Mouse (Mus musculus): ENCODE data around the gene Map4k1. TPM values are rescaled to one million over a fixed set of nuclear protein-coding genes. Genes with fewer than 3 reads are reported as not detected.
"Not testable (repeated sequence)": the region's sequence is repeated elsewhere in the genome, so short reads cannot be mapped to it uniquely, and the experiment has no call there.

Map4k1 gene
- polyA plus RNA-seq, 2 experiments from 2014 or later = 93.7 to 171 TPM

DNA sequence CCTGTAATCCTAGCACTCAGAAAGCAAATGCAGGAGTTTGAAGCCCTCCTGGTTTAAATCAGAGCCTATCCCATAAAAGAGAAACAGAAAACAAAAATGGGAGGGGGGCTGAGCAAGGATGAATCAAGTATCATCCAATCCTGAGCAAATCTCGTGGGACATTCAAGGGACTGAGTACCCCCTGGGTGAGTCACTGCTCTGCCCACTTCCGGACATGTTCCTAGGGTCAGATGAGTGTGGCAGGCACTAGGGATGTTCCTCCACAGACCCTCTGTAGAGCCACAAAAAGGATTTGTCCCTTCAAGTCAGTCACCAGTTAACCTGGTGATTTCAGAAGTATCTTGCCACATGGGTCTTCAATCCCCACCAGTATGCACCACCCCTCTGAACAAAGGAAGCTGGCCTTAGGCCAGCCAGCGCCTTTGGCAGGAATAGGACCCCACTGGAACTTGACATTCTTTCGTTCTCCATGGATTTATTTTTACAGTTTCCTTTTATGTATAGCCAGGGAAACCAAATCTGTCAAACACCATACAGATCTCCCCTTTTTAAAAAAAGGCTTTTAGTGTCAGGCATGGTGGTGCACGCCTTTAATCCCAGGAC, 26.5 kb upstream of the Map4k1 start:
- ATAC-seq = no peak

DNA sequence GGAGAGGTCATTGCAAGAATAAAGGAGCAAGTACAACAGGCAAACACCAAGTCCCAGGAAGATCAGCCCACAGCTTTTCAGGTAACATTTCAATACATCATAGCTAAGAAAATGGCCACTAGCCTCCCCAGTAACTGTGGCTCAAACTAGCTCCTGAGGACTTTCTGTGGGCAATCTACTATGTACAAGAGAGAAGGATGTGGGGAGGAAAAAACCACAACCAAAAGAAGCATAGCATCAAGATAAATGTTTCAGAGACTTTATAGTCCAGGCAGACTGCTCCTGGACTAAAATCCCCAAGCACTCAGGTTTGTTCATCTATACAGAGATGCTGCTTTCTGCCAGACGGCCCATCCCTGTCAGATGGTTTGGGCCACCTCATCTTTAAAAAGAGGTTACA, 25.6 kb upstream of the Map4k1 start:
- ATAC-seq = peak; percentile 41

DNA sequence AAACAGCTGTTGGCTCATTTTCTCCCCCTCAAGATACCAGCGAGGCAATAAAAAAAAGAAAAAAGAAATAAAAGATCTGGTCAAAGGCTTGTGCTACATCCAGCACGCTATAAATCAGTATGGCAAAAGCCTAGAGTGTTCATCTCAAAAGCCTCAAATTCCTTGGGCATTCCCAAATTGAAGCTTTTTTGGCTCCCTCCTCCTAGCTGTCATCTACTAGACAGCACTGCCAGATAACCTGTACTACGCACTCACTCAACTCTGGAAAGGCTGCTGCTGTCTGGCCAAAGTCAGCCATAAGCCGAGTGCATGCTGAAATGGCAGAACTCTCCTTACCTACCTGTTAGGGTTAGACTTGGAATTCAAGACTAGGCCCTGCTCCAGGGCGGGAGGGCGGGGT, 24.6 kb upstream of the Map4k1 start:
- ATAC-seq = no peak

DNA sequence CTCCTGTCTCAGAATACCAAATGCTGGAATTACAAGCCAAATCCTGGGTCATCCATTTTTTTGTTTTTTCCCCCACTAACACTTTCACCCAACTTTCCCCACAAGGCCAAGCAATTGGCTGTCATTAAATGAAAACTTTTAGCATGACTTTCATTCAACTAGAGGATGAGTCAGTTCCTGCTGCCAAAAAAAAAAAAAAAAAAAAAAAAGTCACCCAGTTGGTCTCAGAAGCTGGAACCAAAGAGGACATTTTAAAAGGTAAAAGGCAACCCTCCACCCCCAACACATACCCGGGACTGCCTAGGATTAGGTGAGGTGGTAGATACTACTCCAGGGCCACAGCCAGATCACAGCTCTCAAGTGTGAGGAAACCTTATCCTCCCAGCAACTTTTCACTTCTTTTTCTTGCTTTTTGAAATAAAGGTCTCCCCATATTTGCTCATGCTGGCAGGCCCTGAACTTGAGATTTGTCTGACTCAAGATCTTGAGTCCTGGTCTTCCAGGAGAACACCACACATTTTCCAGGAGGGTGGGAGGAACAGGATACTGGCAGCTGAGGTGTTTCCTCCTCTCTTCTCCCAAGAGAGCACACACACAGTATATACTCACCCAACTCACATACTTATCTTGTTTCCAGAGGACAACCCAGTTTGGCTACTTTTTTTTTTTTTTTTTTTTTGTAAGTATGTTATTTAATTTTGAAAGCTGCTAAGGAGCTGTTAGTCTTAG, 23.7 kb upstream of the Map4k1 start:
- no peak for ATAC-seq

DNA sequence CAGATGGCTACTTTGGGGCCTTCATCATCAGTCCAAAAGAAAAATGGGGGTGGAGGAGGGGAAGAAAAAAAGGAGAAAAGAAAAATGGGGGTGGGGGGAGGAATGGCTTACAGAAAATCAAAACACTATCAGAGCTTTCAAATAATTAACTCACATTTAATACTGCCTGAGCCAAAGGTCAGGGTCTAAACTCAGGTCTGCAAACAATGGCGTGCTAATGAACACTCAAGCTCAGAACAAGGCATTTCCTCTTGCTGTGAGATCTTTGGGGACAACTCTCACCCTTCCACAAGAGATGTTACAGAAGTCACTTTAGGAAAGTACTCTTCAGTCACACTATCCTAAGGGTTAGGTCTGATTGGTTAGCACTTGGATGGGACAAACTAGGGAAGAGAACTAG, 23.1 kb upstream of the Map4k1 start:
- no peak for ATAC-seq

DNA sequence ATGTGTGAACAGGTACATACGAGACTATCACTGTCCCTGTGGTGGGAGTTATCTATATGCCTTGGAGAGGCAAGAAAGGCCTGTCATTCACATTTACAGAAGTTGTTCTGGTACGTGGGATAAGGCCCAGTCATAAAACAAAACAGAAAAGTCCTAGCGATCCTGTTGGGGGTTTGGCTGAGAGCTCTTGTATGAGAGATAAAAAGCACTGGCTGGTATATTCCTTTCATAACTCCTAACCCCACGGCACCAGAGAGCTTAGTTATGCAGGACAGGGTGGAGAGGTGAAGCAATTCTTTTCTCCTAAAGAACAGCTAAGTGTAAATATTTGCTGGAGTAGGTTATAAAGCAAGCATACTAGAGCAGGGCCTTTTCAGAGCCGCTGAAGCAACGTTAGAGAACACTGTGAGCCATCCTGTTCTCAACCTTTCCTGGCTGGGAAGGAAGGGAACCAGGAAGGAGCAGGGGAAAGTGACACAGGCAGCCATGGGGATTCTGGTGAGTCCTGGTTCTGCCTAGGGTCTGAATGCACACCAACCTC, 22.3 kb upstream of the Map4k1 start:
- no peak for ATAC-seq

DNA sequence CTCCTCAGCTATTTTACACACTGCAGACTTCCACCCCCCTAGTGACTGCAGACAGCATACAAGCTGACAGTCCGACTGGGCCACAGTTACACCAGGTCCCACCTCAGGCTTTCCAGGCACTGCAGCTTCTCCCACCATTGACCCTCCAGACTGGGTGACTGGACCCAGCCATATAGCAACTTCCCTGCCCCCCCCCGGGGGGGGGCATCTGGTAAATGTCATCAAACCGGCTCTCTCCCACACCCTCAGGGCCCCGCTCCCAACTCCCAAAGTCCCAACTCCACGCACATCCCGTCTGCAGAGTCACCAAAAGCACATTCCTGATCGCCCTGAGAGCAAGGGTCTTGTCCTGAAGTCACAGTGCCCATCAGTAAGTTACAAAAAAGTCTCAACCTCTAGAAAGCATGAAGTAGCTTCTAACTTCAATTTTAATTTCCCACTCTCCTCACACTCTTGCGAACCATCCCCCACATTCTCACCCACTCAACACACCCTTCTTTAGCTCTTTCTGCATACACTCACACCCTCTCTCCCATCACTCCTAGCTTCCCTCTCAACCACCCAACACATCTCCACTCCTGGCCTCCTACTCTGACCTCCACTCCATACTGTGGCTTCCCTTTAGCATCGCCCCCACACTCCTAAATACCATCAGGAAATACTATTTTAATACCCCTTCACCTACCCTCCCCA, 21.4 kb upstream of the Map4k1 start:
- ATAC-seq = no peak

DNA sequence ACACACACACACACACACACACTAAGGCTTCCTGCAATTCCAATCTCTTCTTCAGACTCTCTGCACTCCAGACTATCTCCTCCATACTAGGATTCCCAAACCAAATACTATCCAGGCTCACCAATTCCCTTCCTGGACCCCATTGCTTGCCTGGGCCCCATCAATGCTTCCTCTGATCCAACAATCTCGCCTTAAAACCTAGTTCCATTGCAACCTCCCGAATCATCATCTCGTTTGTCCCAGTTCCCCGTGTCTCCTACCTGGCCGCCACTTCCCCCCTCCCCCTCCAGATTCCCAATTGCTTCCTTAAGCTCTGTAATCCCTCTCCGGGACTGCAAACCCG, 20.3 kb upstream of the Map4k1 start:
- ATAC-seq = no peak

DNA sequence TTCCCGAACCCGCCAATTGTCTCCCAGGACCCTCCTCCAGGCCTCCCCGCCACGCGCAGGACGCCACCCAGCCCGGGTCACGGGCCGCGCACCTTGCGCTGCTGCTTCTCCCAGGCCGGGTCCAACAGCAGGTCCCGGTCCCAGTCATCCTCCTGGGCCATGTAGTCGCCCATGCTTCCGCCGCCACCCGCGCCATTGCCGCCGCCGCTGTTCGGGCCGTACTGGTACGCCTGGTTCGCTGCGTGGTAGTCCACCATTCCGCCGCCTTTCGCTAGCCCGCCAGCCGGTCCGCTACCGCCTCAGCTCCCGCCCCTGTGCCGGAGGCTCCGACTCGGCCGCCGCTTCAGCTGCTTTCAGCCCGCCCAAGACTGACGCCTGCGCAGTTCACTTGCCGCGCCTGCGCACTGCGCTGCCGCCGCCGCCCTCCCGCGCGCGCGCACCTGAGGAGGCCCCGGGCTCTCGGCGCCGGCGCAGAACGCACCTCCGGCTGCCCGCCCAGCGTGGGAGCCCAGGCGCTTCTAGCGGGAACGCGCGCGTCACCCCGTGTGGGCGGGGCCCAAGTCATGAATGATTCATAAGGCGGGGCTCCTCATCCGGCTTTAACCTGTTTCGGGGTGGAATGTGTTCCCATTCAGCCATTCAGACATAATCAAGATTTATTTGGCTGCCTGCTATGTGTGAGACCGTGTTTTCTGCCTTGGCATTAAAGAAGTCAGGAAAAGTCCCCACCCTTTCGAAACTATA, 19.8 kb upstream of the Map4k1 start, which contains the start of gene Actn4:
Actn4 (minus strand) TSS at position 414 of the 744 bp plus-strand sequence.
- peak; percentile 95 for ATAC-seq

DNA sequence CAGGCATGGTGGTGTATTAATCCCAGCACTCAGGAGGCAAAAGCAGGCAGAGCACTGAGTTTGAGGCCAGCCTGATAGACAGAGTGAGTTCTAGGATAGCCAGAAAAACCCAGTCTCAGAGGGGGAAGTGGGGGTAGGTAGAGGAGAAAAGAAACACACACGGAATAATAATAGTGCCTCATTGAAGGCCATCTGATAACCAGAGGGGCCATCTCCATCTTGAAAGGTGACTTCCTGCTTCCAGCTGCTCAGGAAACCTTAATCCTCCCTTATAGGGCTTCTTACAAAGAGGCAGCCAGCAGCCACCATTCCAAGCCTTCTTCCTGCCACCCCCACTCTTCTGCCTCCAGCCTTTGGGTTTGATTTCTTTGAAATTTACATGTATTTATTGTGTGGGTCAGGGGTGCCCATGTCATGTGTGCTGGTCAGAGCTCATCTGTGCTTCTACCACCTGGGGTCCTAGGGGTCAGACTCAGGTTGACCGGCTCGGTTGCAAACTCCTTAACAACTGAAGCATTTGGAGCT, 18.4 kb upstream of the Map4k1 start:
- ATAC-seq = no peak

DNA sequence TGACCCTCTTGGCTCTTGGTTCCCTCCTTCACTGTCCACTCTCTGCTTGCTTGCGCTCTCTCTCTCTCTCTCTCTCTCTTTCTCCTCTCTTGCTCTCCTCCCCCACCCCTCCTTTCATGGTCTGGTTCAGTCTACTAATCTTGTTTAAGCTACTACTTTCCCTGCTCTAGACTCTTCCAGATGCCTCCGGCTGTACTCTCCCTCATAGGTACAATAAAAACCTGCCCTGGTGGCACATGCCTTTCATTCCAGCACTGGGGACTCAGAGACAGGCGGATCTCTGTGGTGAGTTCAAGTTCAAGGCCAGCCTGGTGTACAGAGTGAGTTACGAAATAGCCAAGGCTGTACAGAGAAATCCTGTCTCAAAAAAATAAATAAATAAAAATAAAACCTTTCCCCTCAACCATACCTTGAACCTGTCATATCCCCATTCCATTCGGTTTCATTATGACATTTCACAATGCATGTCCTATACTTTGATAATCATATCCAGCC, 16.5 kb upstream of the Map4k1 start:
- ATAC-seq = no peak

DNA sequence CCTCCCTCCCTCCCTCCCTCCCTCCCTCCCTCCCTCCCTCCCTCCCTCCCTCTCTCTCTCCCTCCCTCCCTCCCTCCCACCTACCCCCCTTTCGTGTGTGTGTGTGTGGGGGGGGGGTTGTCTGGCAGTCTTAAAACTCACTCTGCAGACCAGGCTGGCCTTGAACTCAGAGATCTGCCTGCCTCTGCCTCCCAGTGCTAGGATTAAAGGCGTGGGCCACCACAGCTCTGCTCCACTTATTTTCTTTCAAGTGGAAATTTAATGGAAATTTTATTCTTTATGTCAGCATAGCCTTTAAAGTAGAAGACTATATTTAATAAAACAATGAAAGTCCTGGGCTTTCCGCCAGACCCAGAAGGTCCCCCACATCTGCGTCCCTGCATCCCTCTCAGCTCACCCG, 15.7 kb upstream of the Map4k1 start:
- ATAC-seq = no peak

DNA sequence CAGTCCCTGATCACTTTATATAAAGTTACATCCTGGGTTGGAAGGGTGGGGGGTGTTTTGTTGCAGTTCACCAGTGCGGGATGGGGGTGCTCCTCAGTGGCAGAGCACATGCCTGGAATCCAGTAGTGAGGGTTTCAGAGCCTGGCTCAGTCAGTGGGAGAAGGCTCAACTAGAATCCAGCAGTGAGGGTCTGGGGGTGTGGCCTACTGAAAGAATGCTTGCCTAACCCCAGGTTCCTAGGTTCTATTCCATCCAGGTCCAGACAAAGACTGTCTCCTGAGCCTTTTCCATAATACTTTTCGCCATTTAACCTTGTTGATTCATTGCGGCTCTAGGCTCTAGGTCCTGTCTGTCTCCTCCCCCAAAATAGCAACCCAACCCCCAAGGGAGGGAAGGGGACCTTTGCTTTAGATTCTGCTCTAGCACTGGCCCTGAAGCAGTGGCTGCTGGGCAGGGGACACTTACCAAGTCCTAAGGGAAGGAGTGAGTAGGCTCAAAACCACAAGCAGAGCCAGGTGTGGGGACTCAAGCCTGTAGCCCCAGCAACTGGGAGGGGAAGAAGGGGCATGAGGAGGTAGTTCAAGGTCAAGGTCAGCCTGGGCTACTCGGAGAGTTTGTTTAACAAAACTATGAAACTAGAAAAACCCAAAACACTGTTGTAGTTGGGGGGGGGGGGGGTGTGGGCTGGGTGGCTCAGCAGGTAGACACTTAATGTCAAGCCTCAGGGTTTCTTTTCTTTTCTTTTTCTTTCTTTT, 14.9 kb upstream of the Map4k1 start:
- ATAC-seq = no peak

DNA sequence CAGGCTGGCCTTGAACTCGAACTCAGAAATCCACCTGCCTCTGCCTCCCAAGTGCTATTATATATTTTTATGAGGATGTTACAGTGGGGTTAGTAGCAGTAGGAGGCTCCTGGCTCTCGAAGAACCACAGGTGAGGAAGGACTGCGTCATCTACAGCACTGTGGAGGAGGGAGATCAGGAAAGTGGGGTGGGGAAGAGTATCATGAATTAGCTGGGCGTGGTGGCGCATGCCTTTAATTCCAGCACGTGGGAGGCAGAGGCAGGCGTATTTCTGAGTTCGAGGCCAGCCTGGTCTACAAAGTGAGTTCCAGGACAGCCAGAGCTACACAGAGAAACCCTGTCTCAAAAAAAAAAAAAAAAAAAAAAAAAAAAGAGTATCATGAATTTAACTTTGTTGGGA, 13.7 kb upstream of the Map4k1 start:
- ATAC-seq = not testable (repeated sequence)

DNA sequence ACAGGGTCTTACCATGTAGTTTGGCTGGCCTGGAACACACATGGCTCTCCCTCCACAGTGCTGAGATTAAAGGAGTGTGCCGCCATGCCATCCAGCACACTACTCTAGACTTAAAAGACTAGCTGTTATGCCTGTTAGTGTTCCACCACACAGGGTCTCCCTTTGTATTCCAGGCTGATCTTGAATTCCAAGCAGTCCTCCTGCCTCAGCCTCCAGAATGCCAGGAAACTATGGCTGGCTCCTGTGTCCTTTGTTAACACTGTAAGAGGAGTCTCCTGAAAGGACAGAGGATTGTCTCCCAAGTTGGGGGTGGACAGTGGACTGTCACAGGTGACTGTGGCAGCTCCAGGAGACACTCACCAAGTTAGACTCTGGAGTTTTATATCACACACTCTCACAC, 12.6 kb upstream of the Map4k1 start:
- no peak for ATAC-seq

DNA sequence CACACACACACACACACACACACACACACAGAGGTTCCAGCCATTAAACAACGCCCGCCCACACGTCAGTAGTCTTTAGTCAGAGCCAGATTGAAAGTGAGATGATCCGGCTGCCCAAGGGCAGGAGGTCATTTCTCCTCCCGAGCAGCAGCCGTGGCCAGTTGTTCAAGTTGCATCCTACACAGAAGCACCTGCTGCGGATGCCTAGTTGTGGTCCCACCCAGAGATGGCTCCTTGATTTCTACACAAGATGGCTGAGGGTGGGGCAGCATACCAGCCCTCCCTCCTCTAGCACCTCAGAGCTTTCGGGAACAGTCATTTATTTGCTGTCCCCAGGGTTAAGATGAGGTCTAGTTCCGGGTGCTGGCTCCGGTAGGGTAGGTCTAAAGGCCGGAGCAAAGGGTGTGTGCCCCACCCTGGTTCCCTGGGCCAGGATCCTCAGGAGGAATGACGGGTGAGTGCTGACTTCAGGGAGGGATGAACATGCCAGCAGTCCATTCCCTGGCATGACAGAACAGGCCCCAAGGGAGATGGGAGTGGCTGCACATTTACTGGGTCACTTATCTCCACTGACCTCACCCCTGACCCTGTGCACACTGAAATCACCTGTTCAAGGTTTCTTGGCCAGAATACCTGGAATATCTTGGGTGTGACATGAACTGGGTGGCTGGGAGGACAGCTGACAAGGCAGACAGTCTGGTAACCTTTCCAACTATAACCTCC, 12.0 kb upstream of the Map4k1 start:
- ATAC-seq = no peak

DNA sequence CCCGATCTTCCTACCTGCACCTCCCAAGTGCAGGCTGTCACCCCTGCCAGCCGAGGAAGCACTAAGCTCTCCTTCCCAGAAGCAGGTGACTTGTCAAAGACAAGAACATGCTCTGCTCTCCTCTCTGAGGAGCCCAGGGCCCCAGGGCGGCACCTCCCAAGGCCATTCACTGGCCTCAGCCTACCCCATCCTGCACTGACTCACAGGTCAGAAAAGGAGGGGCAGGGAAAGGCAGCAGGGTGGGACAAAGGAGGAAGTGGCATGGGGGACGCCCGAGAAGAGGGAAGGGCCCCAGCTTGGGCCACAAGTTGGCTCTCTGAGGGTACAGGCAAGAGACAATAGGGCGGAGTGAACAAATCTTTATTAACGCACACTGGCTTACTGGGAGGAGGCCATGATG, 10.8 kb upstream of the Map4k1 start:
- ATAC-seq = no peak

DNA sequence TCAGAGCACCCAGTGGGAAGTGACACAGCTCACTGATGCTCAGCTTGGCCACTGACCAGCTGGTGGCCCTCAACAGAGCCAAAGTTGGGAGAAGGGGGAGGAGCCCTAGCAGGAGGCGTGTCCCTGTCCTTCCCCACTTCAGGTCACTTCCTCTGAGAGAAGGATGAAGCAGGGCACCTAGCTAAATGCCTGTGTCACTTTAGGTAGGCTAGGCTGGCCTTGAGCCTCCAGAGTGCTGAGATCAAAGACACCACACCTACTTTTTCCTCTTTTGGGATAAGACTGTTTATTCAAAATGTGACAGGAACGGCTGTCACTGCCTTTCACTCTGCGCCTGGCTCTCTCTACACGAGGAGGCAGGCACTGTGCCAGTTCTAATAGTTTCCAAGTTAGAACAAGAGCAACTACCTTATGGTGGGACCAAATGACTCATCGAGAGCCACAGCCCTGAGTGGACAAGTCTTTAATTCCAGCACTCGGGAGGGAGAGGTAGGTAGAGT, 10.0 kb upstream of the Map4k1 start:
- ATAC-seq = no peak

DNA sequence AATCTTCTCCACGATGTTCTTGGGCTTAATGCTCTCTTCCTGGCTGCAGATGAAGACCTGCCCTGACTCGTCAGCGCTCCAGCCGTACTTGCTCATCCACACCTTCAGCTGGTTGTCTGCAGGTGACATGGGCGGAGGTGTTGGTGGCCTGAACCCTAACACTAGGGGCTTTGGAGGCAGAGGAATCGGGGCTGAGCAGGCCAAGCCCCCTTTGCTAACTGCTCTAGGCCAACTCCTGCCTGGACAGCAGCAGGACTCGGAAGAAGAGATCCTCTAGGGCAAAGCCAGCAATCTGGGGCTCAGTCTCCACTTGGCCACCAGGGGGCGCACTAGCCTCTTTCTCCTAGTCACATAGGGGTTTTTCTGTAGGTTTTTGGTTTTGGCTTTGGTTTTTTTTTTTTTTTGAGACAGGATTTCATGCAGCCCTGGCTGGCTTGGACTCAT, 9.3 kb upstream of the Map4k1 start:
- peak; percentile 74 for ATAC-seq

DNA sequence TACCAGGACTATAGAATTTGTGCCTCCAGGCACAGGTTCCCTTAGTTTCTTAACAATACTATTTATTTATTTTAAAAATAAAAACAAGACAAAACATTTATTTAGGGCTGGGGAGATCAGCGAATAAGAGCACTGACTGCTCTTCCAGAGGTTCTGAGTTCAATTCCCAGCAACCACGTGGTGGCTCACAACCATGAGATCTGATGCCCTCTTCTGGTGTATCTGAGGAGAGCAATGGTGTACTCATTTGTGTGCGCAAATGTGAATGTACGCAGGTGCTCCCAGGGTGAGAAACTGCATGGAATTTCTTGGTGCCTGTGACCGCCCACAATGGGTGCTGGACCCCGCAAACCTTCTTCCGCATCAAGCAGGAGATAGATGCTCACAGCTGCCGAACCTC, 8.8 kb upstream of the Map4k1 start:
- ATAC-seq = no peak

DNA sequence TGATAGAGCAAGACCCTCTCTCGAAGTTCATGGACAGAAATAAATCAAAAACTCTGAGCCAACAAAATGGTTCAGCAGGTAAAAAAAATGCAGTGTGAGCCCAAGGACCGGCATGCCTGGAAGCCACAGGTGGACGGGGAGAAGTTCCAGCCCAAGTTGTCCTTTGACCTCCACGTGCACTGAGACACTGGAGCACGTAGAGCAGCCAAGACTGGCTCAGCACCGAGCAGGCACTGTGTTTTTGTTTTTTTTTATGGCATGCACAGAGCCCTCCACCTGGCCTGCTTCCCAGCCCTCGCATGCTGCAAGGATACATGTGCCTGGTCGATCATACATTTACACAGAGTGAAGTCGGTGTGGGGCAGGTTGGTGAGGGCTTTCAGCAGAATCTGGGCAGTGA, 4.3 kb upstream of the Map4k1 start:
- no peak for ATAC-seq
